Mouse (Mus musculus) thymus, adult 2 months (tissue): ENCODE results near the gene Pwwp2b. TPM values are rescaled to one million over a fixed set of nuclear protein-coding genes. Genes with fewer than 3 reads are reported as not detected.

ENCODE experiments used
- DNase-seq: peaks from one replicate; pipeline ENCODE4 v3.0.0; 2021
- H3K27ac ChIP-seq: fragments of 200-500 bp; 2 replicates; pipeline ENCODE4 v1.5.1; 2012; ENCODE audit warnings: low read length, control low read depth; ENCODE audit not compliant: control insufficient read depth, insufficient read depth
- H3K27me3 ChIP-seq: fragments of 200-500 bp; 2 replicates; pipeline ENCODE4 v1.6.1; 2012; ENCODE audit warnings: mild to moderate bottlenecking, low read length, moderate library complexity, mixed read lengths; ENCODE audit not compliant: control insufficient read depth, insufficient read depth
- H3K36me3 ChIP-seq: fragments of 200-500 bp; 2 replicates; pipeline ENCODE4 v1.6.1; 2012; ENCODE audit warnings: mild to moderate bottlenecking, low read length, moderate library complexity; ENCODE audit not compliant: control insufficient read depth, insufficient read depth
- H3K4me1 ChIP-seq: fragments of 200-500 bp; replicated peaks from 2 replicates; pipeline ENCODE4 v1.6.1; 2012; ENCODE audit warnings: low read length; ENCODE audit not compliant: control insufficient read depth, insufficient read depth
- H3K4me3 ChIP-seq: fragments of 200-500 bp; 2 replicates; pipeline ENCODE4 v1.5.1; 2012; ENCODE audit warnings: mild to moderate bottlenecking, low read length, control low read depth, moderate library complexity; ENCODE audit not compliant: control insufficient read depth, insufficient read depth
- CTCF ChIP-seq: fragments of 200-500 bp; IDR thresholded peaks from 2 replicates; pipeline ENCODE4 v1.5.1; 2012; ENCODE audit warnings: mild to moderate bottlenecking, control low read depth, low read length, moderate library complexity, borderline replicate concordance; ENCODE audit not compliant: control insufficient read depth, poor library complexity, insufficient read depth; ENCODE audit errors: extremely low read depth
- POLR2A ChIP-seq: fragments of 200-500 bp; IDR thresholded peaks from 2 replicates; pipeline ENCODE4 v1.6.1; 2012; ENCODE audit warnings: mild to moderate bottlenecking, low read length, control low read depth, moderate library complexity; ENCODE audit not compliant: control insufficient read depth, poor library complexity, insufficient read depth; ENCODE audit errors: extremely low read depth
- WGBS: fragments of 180-500 bp; shearing (Covaris S2); methylation state at CpG from one replicate; pipeline ENCODE4 v1.1.7; 2018; 5-methylcytosine and 5-hydroxymethylcytosine counted together
- polyA plus RNA-seq: library from polyadenylated mRNA; depleted of rRNA; stranded (reverse); fragments of >200 nt; gene quantifications from 2 replicates; pipeline ENCODE4 v1.2.3, GENCODE M21; 2012

The Pwwp2b gene
- polyA plus RNA-seq, 1 experiment: 7.4 TPM

DNA sequence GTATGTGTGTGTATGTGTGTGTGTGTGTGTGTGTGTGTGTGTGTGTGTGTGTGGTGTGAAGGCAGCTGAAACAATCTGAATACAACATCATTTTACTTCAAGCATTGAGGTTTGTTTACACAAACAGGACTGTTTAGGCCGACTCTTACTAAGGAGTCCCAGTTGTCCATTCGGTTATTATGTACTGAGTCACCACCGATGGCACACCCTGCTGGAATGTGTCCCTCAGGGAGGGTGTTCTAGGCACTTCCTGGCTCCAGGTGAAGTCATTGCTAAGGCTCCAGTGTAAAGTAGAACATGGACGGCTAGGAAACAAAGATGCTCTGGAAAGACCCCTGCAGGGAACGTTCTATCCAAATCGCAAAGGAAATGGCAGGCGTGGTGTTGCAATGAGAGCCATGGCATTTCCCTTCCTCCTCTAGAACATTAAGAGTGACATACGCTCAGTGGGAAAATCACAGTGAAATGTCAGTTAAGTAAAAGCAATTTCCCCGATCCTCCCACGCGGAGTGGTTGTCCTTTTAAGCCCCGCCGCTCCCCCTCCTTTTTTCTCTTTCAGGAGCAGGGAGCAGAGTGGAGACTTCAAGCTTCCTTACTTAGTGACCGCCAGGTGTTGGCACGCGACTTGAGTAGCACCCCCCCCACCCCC is 37.1 kb downstream of the Pwwp2b start:
- 94% methylated on average over 16 of the region's 16 CpGs for WGBS
- no peak overlapping the region for H3K27ac ChIP-seq
- H3K4me3 ChIP-seq: no peak overlapping the region
- TF ChIP-seq POLR2A (no peak), CTCF (no peak)
- no peaks in the 10 kb centered on the region for H3K27me3 ChIP-seq
- no peak for DNase-seq
- H3K36me3 ChIP-seq: no peaks in the 10 kb centered on the region
- no peaks in the 10 kb centered on the region for H3K4me1 ChIP-seq

DNA sequence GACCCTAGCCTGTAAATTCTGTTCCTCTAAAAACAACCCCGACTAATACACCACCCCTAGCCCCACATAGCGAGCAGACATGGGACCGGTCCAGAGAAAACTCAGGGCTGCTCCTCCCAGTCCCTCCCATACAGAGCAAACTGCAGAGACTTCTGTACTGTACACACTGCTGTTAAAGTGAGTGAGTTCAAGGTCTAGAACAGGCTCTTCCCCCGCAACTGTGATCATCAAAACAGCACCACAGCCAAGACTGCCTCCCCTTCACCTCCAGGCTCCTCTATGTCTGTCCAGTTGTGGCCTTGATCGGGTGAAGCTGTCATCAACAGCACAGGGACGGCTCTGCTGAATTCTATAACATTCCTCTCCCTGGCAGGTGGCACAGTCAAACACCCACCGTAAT is 40.3 kb downstream of the Pwwp2b start:
- TF ChIP-seq POLR2A (no peak), CTCF (no peak)
- WGBS: 96% methylated on average over 7 of the region's 7 CpGs
- H3K36me3 ChIP-seq: no peaks in the 10 kb centered on the region
- no peaks in the 10 kb centered on the region for H3K4me1 ChIP-seq
- no peak overlapping the region for H3K27ac ChIP-seq
- no peaks in the 10 kb centered on the region for H3K27me3 ChIP-seq
- H3K4me3 ChIP-seq: no peak overlapping the region
- DNase-seq: no peak

DNA sequence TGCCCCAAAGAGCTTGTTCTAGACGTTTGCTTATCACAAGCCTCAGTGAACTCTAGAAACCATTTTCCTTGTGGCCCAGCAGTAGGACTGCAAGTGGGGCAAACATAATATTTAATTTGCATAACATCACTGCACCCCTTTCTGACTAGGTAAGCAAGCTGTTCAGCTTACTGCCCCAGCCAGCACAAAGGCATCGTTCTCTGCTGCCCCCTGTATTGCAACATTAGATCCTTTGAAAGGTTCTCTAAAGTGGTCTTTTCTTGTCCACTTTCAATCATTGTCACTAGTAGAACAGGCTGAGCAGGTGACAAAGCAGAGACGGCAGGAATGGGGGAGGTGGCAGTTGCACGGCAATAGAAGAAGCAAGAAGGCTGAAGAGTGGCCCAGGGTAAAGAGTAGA is 45.1 kb downstream of the Pwwp2b start:
- 68% methylated on average over 4 of the region's 4 CpGs for WGBS
- TF ChIP-seq CTCF (no peak), POLR2A (no peak)
- Histone ChIP-seq H3K36me3 (no peaks in the 10 kb centered on the region), H3K27me3 (no peaks in the 10 kb centered on the region), H3K4me1 (peaks cover 14% of the 10 kb centered on the region), H3K4me3 (no peak overlapping the region), H3K27ac (no peak overlapping the region)
- DNase-seq: no peak

DNA sequence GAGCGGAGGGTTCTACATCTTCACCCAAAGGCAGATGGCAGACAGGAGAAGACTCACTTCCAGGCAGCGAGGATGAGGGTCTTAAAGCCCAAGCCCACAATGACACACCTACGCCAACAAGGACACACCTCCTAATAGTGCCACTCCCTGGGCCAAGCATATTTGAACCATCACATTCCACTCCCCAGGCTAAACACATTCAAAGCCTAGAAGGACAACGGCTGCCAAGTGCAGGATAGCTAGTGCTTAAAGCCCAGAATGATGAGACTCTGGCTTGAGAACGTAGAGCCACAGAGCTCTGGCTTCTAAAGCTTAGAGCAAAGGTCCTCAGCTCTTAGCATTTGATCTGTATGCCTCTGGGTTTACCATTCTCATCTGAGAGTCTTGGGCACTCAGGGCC is 45.8 kb downstream of the Pwwp2b start:
- Histone ChIP-seq H3K27me3 (no peaks in the 10 kb centered on the region), H3K36me3 (no peaks in the 10 kb centered on the region), H3K4me1 (peaks cover 14% of the 10 kb centered on the region), H3K27ac (no peak overlapping the region), H3K4me3 (no peak overlapping the region)
- TF ChIP-seq CTCF (no peak), POLR2A (no peak)
- 97% methylated on average over 5 of the region's 5 CpGs for WGBS
- no peak for DNase-seq

DNA sequence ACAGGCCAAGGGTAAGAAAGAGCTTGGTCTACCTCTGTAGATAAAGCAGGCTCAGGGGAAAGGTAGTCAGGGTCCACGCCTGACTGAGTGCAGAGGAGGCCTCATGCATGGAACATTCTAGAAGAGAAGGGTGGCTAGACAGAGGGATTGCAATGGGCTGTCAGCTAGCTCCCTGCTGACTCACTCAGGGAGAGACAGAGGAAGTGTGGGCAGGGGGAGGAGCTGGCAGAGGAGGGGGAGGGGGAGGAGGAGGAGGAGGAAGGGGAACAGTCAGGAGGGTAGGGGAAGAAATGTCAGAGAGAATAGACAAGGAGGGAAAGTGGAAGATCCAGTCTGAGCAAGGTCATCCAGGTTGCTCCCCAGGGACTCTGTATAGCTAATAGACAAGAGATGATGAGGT is 47.4 kb downstream of the Pwwp2b start:
- no peak overlapping the region for H3K4me3 ChIP-seq
- TF ChIP-seq POLR2A (no peak), CTCF (no peak)
- H3K27ac ChIP-seq: no peak overlapping the region

DNA sequence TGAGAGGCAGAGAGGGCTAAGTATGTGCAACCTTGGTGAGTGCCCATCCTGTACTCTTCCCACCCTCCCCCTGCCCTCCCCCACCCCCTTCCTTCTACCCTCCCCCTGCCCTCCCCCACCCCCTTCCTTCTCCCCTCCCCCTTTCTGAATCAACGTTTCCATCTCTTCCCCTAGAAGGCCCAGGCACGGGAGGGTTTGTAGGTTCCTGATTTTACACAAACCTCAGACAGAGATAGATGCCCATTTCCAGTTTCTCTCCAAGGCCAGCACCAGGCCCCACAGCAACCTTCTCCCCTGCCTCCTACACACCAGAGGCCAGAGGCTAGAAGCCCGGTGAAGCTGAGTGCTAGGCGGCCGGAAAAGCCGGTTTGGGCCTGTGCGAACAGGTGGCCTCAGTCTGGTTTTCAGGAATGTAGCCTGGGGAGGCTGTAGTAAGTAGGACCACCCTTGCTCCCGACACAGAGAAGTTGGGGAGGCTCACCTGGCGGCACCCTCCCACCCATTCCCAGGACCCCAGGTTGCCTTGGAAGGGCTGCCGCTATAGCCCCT is 48.3 kb downstream of the Pwwp2b start:
- TF ChIP-seq POLR2A (no peak), CTCF (no peak)
- no peaks in the 10 kb centered on the region for H3K27me3 ChIP-seq
- WGBS: 66% methylated on average over 10 of the region's 10 CpGs
- H3K4me3 ChIP-seq: no peak overlapping the region
- H3K4me1 ChIP-seq: peaks cover 14% of the 10 kb centered on the region
- H3K27ac ChIP-seq: no peak overlapping the region
- no peak for DNase-seq
- H3K36me3 ChIP-seq: no peaks in the 10 kb centered on the region

More for the DNA sequence above, 47.4 kb downstream of the Pwwp2b start:
- no peaks in the 10 kb centered on the region for H3K27me3 ChIP-seq
- WGBS: 32% methylated on average over 1 of the region's 1 CpGs
- no peaks in the 10 kb centered on the region for H3K36me3 ChIP-seq
- peaks cover 14% of the 10 kb centered on the region for H3K4me1 ChIP-seq
- no peak for DNase-seq

DNA sequence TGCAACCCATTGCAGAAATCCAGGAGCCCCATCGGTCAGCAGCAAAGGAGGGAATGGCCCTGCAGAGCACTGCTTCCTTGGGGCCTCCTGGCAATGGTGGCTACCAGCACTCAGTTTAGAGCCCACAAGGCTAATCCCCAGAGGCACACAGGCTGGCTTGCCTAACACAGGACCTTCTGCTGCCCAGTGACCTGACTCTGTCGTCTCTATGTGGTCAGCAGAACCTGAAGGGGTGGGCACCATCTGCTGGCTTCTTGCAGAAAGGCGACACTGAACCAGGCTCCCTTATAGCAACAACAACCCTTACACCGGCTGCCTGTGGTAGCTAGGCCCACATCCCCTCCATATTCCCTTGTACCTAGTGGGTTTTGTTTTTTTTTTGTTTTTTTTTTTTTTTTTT is 50.2 kb downstream of the Pwwp2b start:
- no peak for DNase-seq
- Histone ChIP-seq H3K27ac (no peak overlapping the region), H3K4me1 (peaks cover 14% of the 10 kb centered on the region), H3K27me3 (no peaks in the 10 kb centered on the region), H3K4me3 (no peak overlapping the region), H3K36me3 (no peaks in the 10 kb centered on the region)
- TF ChIP-seq CTCF: no peak
- TF ChIP-seq POLR2A: no peak
- 74% methylated on average over 4 of the region's 4 CpGs for WGBS
